Mouse (Mus musculus) splenic B cell, adult 2 months (primary cell): ENCODE data around the gene Gatb.

ENCODE experiments used
- DNase-seq: peaks from one replicate; pipeline ENCODE4 v3.0.0-alpha.2; 2011; ENCODE audit warnings: low read depth, low spot score
- H3K27me3 ChIP-seq: 2 replicates; pipeline ENCODE4 v1.6.1; 2012; ENCODE audit warnings: mild to moderate bottlenecking, low read length, moderate library complexity, mixed read lengths; ENCODE audit not compliant: control insufficient read depth, poor library complexity, insufficient read depth, severe bottlenecking
- H3K36me3 ChIP-seq: 2 replicates; pipeline ENCODE4 v1.6.1; 2012; ENCODE audit warnings: mild to moderate bottlenecking, low read length, moderate library complexity, mixed read lengths; ENCODE audit not compliant: control insufficient read depth, poor library complexity, insufficient read depth, severe bottlenecking

Gatb gene

GRCm38 (mm10) chr3:85619345-85619744 lies 45.4 kb downstream of the Gatb start:
- Histone ChIP-seq H3K36me3 (0 out of 2 replicates have a peak, but pooled peaks cover 3% of the 10 kb centered on the region), H3K27me3 (no peaks in the 10 kb centered on the region)
- DNase-seq = no peak

DNA sequence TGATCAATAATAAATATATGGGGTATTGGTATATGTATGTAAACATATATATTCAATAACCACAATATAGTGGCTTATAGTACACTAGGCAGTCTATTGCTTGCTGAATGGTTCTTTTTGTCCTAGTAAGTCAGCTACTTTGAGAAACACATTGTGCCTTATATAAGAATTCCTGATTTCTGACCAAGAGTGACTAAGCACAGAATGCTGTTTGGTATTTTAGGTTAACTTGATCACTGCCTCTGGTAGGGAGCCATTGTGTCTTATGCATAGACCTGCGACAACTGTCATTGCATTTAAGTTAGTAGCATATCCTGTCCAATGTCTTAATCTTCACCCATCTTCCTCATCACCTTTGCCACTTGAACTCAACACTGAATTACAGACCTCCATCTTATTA lies 45.8 kb downstream of the Gatb start:
- Histone ChIP-seq H3K27me3 (no peaks in the 10 kb centered on the region), H3K36me3 (0 out of 2 replicates have a peak, but pooled peaks cover 3% of the 10 kb centered on the region)
- DNase-seq = no peak

DNA sequence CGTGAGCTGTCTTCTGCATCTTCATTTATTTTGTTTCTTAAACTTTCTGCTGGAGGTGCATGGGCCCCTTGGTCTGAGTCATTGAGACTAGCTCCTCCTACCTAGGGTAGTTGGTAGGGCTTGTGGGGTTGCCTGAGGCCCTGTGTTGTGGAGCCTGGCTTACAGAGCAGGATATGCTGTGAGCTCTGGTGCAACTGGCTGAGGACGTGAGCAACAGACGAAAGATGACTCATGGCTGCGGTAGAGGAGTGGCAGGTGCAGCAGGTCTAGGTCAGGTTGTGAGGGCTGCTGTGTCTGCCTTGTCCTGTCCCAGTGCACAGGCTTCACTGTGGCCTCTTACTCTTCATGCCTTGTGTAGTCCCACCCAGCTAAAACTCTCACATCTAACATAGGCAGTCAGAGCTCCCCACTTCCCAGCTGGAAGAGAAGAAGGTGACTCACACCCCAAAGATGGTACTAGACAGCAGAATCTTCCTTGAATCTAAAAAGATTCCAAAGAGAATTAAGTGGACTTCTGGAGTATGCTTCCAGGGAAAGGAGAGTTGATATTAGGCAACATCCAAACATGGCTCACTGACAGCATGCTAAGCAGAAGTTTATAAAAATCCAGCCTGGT lies 56.1 kb downstream of the Gatb start:
- DNase-seq = no peak
- no peaks in the 10 kb centered on the region for H3K27me3 ChIP-seq
- no peaks in the 10 kb centered on the region for H3K36me3 ChIP-seq

GRCm38 (mm10) chr3:85633733-85634132 lies 59.8 kb downstream of the Gatb start:
- H3K36me3 ChIP-seq = no peaks in the 10 kb centered on the region
- H3K27me3 ChIP-seq = no peaks in the 10 kb centered on the region
- no peak for DNase-seq

DNA sequence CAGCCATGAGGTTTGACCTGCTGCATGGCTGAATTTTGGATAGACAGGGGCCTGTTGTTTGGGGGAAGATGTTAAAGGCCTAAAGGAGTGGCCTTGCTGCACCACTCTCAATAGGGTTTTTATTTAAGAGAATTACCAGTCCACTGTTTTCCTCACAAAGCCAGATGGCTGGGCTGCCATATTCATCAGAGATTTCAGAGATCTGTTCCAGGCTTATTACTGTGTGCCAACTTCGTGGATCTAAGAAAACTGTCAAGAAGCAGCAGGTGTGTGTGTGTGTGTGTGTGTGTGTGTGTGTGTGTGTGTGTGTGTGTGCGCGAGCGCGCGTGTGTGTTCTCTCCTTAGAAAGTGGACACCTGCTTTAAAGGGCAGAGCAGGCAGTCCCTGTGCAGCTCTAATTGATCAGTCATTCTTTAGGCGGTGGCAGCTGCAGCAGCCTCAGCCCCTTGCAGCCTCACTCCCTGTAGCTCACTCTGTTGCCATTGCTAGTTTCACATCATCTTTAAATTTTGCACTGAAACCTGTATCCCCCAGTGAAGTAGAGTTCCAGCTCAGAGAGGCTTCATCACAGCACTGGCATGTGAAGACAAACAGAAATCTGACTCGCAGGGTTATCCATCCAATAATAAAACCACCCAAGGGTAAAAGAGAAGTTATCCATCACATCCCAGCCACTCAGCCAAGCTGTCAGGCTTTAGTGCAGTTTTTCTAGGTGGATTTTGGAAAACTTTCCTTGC lies 60.6 kb downstream of the Gatb start:
- Histone ChIP-seq H3K27me3 (no peaks in the 10 kb centered on the region), H3K36me3 (no peaks in the 10 kb centered on the region)
- DNase-seq = no peak

DNA sequence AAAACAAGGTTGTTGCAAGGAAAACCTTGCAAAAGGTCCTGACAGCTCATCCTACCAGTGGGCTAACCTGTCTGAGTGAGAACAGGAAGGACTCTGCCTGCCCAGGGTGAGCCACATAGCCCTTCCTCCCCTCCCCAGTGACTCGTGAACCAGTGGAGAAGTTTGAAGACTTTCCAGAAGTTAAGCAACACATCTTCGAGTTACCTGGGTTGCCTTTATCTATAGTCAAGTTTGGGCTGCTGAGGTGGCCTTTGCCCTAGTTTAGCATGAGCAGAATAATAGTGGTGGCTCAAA lies 61.2 kb downstream of the Gatb start:
- Histone ChIP-seq H3K27me3 (no peaks in the 10 kb centered on the region), H3K36me3 (no peaks in the 10 kb centered on the region)
- no peak for DNase-seq

GRCm38 (mm10) chr3:85635591-85635990 lies 61.7 kb downstream of the Gatb start:
- no peaks in the 10 kb centered on the region for H3K36me3 ChIP-seq
- DNase-seq = no peak
- H3K27me3 ChIP-seq = no peaks in the 10 kb centered on the region

DNA sequence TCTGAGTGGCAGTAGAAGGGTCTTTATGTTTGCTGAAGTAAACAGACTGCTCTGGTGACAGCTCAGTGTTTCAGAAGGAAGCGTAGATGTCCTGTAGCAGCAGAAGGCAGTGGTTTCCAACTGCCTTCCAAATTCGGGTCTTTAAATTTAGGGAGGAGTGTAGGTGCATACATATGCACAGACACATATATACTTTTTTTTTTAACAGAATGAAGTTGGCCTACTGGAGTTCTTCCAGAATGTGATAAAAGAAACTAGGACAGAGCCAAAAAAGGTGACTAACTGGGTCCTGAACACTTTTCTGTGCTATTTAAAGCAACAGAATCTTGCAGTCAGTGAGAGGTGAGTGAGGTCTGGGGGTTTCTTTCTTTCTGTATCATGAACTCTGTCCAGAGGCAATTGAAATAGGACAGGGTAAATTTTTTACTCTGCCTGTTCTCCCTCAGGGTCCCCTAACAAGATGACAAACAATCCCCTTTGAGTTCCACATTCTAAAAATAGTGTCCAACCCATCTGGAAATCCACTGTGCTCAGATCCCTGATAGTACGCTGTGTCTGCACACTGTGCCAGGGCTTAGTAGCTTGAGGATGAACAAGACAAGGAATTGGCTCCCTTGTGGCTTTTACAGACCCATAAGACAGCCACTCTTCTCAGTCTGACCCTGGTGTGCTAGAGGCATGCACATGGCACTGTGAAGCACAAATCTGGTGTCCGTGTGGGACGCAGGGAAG lies 63.0 kb downstream of the Gatb start:
- Histone ChIP-seq H3K27me3 (no peaks in the 10 kb centered on the region), H3K36me3 (no peaks in the 10 kb centered on the region)
- no peak for DNase-seq

DNA sequence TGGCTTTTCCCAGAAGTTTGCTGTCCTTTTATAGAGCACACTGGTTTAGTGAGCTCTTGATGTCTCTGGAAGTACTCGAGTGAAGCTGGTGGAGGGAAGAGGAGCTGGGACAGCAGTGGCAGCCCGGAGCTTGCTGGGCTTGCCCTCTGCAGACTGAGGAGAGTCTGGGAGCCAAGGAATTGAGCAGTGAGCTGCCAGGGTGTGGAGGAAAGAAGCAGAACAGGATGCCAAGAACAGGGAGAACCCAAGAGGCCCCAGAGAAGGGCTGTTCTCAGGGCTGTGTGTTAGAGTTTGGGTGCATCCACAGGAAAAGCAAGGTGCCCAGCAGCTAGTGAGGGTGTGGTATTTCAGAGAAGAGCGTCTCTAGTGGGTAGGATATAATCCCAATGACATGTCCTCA lies 67.8 kb downstream of the Gatb start:
- Histone ChIP-seq H3K36me3 (no peaks in the 10 kb centered on the region), H3K27me3 (no peaks in the 10 kb centered on the region)
- DNase-seq = no peak

GRCm38 (mm10) chr3:85644814-85645213 lies 70.9 kb downstream of the Gatb start:
- H3K27me3 ChIP-seq = no peaks in the 10 kb centered on the region
- no peaks in the 10 kb centered on the region for H3K36me3 ChIP-seq
- no peak for DNase-seq

- no peaks in the 10 kb centered on the region for H3K27me3 ChIP-seq
- DNase-seq = no peak
- H3K36me3 ChIP-seq = no peaks in the 10 kb centered on the region
Measured at GRCm38 (mm10) chr3:85645517-85646004, 71.6 kb downstream of the Gatb start.

GRCm38 (mm10) chr3:85649176-85649575 lies 75.3 kb downstream of the Gatb start:
- H3K36me3 ChIP-seq = peaks cover 1% of the 10 kb centered on the region; the same call in 1 of the 2 replicates
- H3K27me3 ChIP-seq = no peaks in the 10 kb centered on the region
- no peak for DNase-seq

GRCm38 (mm10) chr3:85652727-85653665 lies 79.1 kb downstream of the Gatb start:
- peaks cover 1% of the 10 kb centered on the region; the same call in 1 of the 2 replicates for H3K36me3 ChIP-seq
- H3K27me3 ChIP-seq = no peaks in the 10 kb centered on the region
- no peak for DNase-seq

DNA sequence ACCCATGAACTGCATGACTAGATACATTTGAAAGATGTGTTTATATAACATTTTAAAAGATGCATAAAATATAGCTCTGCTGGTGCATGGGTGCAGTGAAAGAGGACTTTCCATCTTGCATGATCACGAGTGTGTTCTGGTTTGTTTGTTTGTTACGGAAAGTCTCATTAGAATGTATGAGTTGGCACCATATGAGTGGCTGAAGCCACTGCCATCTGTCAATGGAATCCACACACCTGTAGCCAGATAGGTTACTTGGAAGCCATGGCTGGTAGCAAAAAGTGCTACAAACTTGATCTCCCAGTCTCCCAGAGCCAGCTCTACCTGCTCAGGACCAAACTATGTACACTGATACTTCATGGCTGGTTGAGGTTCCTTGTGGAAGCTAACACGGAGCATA lies 81.6 kb downstream of the Gatb start:
- Histone ChIP-seq H3K36me3 (peaks cover 1% of the 10 kb centered on the region; the same call in 1 of the 2 replicates), H3K27me3 (no peaks in the 10 kb centered on the region)
- no peak for DNase-seq
